Mouse (Mus musculus) limb, embryonic 14.5 days (tissue): ENCODE data around the gene Padi1. TPM values are rescaled to one million over a fixed set of nuclear protein-coding genes. Genes with fewer than 3 reads are reported as not detected.

ENCODE experiments used
- ATAC-seq: fragments of 200-750 bp; cut with Nextera tagmentation; 2 replicates; pipeline ENCODE4 v1.8.0; 2017; ENCODE audit warnings: low read depth, moderate number of reproducible peaks, moderate TSS enrichment; ENCODE audit not compliant: low FRiP score
- DNase-seq: peaks from one replicate; pipeline ENCODE4 v3.0.0-alpha.2; 2015; ENCODE audit warnings: low spot score
- H3K27ac ChIP-seq: fragments of 300-500 bp; sonication (generic); replicated peaks from 2 replicates; pipeline ENCODE4 v1.5.1; 2014; ENCODE audit warnings: low read depth, mild to moderate bottlenecking, low read length, moderate library complexity, mixed read lengths
- H3K27me3 ChIP-seq: fragments of 300-500 bp; sonication (generic); 2 replicates; pipeline ENCODE4 v1.6.1; 2014; ENCODE audit warnings: low read length, mixed read lengths; ENCODE audit not compliant: control insufficient read depth, insufficient read depth
- H3K36me3 ChIP-seq: fragments of 300-500 bp; sonication (generic); 2 replicates; pipeline ENCODE4 v1.6.1; 2014; ENCODE audit warnings: mild to moderate bottlenecking, low read length, moderate library complexity, mixed read lengths; ENCODE audit not compliant: control insufficient read depth, insufficient read depth
- H3K4me1 ChIP-seq: fragments of 300-500 bp; sonication (generic); 2 replicates; pipeline ENCODE4 v1.6.1; 2014; ENCODE audit warnings: antibody characterized with exemption, low read length, mixed read lengths; ENCODE audit not compliant: control insufficient read depth, insufficient read depth
- H3K4me2 ChIP-seq: fragments of 300-500 bp; sonication (generic); replicated peaks from 2 replicates; pipeline ENCODE4 v1.6.1; 2014; ENCODE audit warnings: low read depth, mild to moderate bottlenecking, low read length, moderate library complexity; ENCODE audit not compliant: severe bottlenecking
- H3K4me3 ChIP-seq: fragments of 300-500 bp; sonication (generic); replicated peaks from 2 replicates; pipeline ENCODE4 v1.5.1; 2014; ENCODE audit warnings: low read length
- H3K9ac ChIP-seq: fragments of 300-500 bp; sonication (generic); 2 replicates; pipeline ENCODE4 v1.6.1; 2014; ENCODE audit warnings: mild to moderate bottlenecking, low read depth, low read length, moderate library complexity; ENCODE audit not compliant: severe bottlenecking
- H3K9me3 ChIP-seq: fragments of 300-500 bp; sonication (generic); 2 replicates; pipeline ENCODE4 v1.6.1; 2016; ENCODE audit warnings: low read length; ENCODE audit not compliant: control insufficient read depth
- POLR2A ChIP-seq: fragments of 200-500 bp; IDR thresholded peaks from 2 replicates; pipeline ENCODE4 v1.8.0; 2012; ENCODE audit warnings: inconsistent platforms, mild to moderate bottlenecking, moderate library complexity, borderline replicate concordance; ENCODE audit not compliant: insufficient read depth, insufficient read length; ENCODE audit errors: extremely low read depth
- WGBS: fragments of 180-500 bp; shearing (Covaris S2); extraction: QIAGEN DNeasy Blood & Tissue Kit; methylation state at CpG from one replicate; pipeline ENCODE4 v1.1.7; 2014; 5-methylcytosine and 5-hydroxymethylcytosine counted together
- polyA plus RNA-seq, 2 experiments: library from polyadenylated mRNA; depleted of rRNA in 1 of 2; stranded (reverse) in 1 of 2; unstranded in 1 of 2; fragments of >200 nt; fragmentation: Nextera tagmentation in 1 of 2; extraction: Ambion mirVana in 1 of 2; gene quantifications; 2 replicates each; pipeline versions ENCODE4 v1.2.1 to v1.2.3; 2012 to 2014

The Padi1 gene
- polyA plus RNA-seq, 2 experiments: 0.10 to 0.25 TPM

- TF ChIP-seq POLR2A: no peak
- no peak overlapping the region for H3K4me2 ChIP-seq
- no peaks in the 10 kb centered on the region for H3K36me3 ChIP-seq
- DNase-seq: no peak
- WGBS: 75% methylated on average over 14 of the region's 14 CpGs
- no peak overlapping the region for H3K9ac ChIP-seq
- H3K9me3 ChIP-seq: no peaks in the 10 kb centered on the region
- no peak for ATAC-seq
- no peak overlapping the region for H3K4me3 ChIP-seq
- H3K27ac ChIP-seq: no peak overlapping the region
- H3K27me3 ChIP-seq: no peaks in the 10 kb centered on the region
- no peaks in the 10 kb centered on the region for H3K4me1 ChIP-seq
Measured at GRCm38 (mm10) chr4:140780507-140780906, 65.1 kb downstream of the Padi1 start.

- TF ChIP-seq POLR2A: no peak
- Histone ChIP-seq H3K36me3 (no peaks in the 10 kb centered on the region), H3K27ac (no peak overlapping the region), H3K9ac (no peak overlapping the region), H3K4me1 (no peaks in the 10 kb centered on the region), H3K27me3 (no peaks in the 10 kb centered on the region), H3K4me3 (no peak overlapping the region), H3K9me3 (no peaks in the 10 kb centered on the region), H3K4me2 (no peak overlapping the region)
- ATAC-seq (peak; percentile 44; the same call in 1 of the 2 replicates), DNase-seq (peak; percentile 17)
- WGBS: 60% methylated on average over 19 of the region's 19 CpGs
Measured at GRCm38 (mm10) chr4:140779803-140780397, 65.7 kb downstream of the Padi1 start.

GRCm38 (mm10) chr4:140776623-140777022 lies 69.0 kb downstream of the Padi1 start:
- no peak overlapping the region for H3K9ac ChIP-seq
- no peak for DNase-seq
- no peak for TF ChIP-seq POLR2A
- H3K4me3 ChIP-seq: no peak overlapping the region
- no peak overlapping the region for H3K27ac ChIP-seq
- no peak overlapping the region for H3K4me2 ChIP-seq
- no peak for ATAC-seq
- no peaks in the 10 kb centered on the region for H3K4me1 ChIP-seq
- H3K9me3 ChIP-seq: no peaks in the 10 kb centered on the region
- WGBS: 67% methylated on average over 13 of the region's 13 CpGs
- no peaks in the 10 kb centered on the region for H3K27me3 ChIP-seq
- no peaks in the 10 kb centered on the region for H3K36me3 ChIP-seq

- Histone ChIP-seq H3K4me3 (no peak overlapping the region), H3K9me3 (no peaks in the 10 kb centered on the region), H3K27me3 (no peaks in the 10 kb centered on the region), H3K36me3 (no peaks in the 10 kb centered on the region), H3K4me1 (no peaks in the 10 kb centered on the region), H3K4me2 (no peak overlapping the region), H3K27ac (no peak overlapping the region), H3K9ac (no peak overlapping the region)
- no peak for ATAC-seq
- TF ChIP-seq POLR2A: no peak
- DNase-seq: no peak
- 84% methylated on average over 10 of the region's 10 CpGs for WGBS
Measured at GRCm38 (mm10) chr4:140775876-140776275, 69.7 kb downstream of the Padi1 start.

GRCm38 (mm10) chr4:140774893-140775292 lies 70.7 kb downstream of the Padi1 start:
- Histone ChIP-seq H3K9ac (no peak overlapping the region), H3K36me3 (no peaks in the 10 kb centered on the region), H3K27me3 (no peaks in the 10 kb centered on the region), H3K4me1 (no peaks in the 10 kb centered on the region), H3K4me3 (no peak overlapping the region), H3K27ac (no peak overlapping the region), H3K9me3 (no peaks in the 10 kb centered on the region), H3K4me2 (no peak overlapping the region)
- DNase-seq: no peak
- no peak for TF ChIP-seq POLR2A
- 69% methylated on average over 9 of the region's 9 CpGs for WGBS
- ATAC-seq: no peak
